Mouse (Mus musculus) ES-E14 (cell line): ENCODE measurements around the gene Grid1. TPM values are rescaled to one million over a fixed set of nuclear protein-coding genes. Genes with fewer than 3 reads are reported as not detected.

ENCODE experiments used
- DNase-seq: peaks from one replicate; pipeline ENCODE4 v3.0.0-alpha.2; 2013; ENCODE audit warnings: low read depth, low spot score
- H3K27ac ChIP-seq: 2 replicates; pipeline ENCODE4 v1.5.1; 2012; ENCODE audit warnings: low read depth, mild to moderate bottlenecking, low read length, moderate library complexity, mixed read lengths; ENCODE audit not compliant: poor library complexity, insufficient read depth, severe bottlenecking
- H3K36me3 ChIP-seq: 2 replicates; pipeline ENCODE4 v1.6.1; 2012; ENCODE audit warnings: mild to moderate bottlenecking, low read length, moderate library complexity, mixed read lengths; ENCODE audit not compliant: control insufficient read depth, poor library complexity, insufficient read depth, severe bottlenecking
- H3K4me1 ChIP-seq, 2 experiments: fragments of 150-350 bp in 1 of 2; sonication (generic) in 1 of 2; 2 replicates each; pipeline ENCODE4 v1.6.1; 2012; ENCODE audit warnings: low read length in 2 of 2, mild to moderate bottlenecking in 1 of 2, mixed read lengths in 1 of 2; ENCODE audit not compliant: control insufficient read depth in 2 of 2, insufficient read depth in 2 of 2, poor library complexity in 1 of 2
- H3K4me3 ChIP-seq, 2 experiments: fragments of 150-350 bp in 1 of 2; sonication (generic) in 1 of 2; 2 replicates each; pipeline ENCODE4 v1.5.1; 2012; ENCODE audit warnings: low read length in 2 of 2, low read depth in 1 of 2, mild to moderate bottlenecking in 1 of 2, mixed read lengths in 1 of 2; ENCODE audit not compliant: insufficient read depth in 1 of 2, poor library complexity in 1 of 2, severe bottlenecking in 1 of 2
- H3K9ac ChIP-seq: 2 replicates; pipeline ENCODE4 v1.6.1; 2012; ENCODE audit warnings: low read depth, mild to moderate bottlenecking, low read length, mixed read lengths; ENCODE audit not compliant: poor library complexity, insufficient read depth, severe bottlenecking
- H3K9me3 ChIP-seq: fragments of 150-350 bp; sonication (generic); 2 replicates; pipeline ENCODE4 v1.6.1; 2012; ENCODE audit warnings: low read depth, mild to moderate bottlenecking, low read length; ENCODE audit not compliant: control insufficient read depth, insufficient read depth
- CHD2 ChIP-seq: IDR thresholded peaks from 2 replicates; pipeline ENCODE4 v1.6.1; 2014; ENCODE audit warnings: mild to moderate bottlenecking, low read depth, low read length, inconsistent platforms
- HCFC1 ChIP-seq: IDR thresholded peaks from 2 replicates; pipeline ENCODE4 v1.6.1; 2012; ENCODE audit warnings: low read length, inconsistent platforms, borderline replicate concordance; ENCODE audit not compliant: insufficient read depth
- MAFK ChIP-seq: IDR thresholded peaks from 2 replicates; pipeline ENCODE4 v1.6.1; 2014; ENCODE audit warnings: mild to moderate bottlenecking, low read depth, low read length, inconsistent platforms; ENCODE audit not compliant: insufficient read depth
- ZC3H11A ChIP-seq: IDR thresholded peaks from 2 replicates; pipeline ENCODE4 v1.6.1; 2012; ENCODE audit warnings: low read depth, mild to moderate bottlenecking, inconsistent platforms, low read length, borderline replicate concordance
- ZNF384 ChIP-seq: IDR thresholded peaks from 2 replicates; pipeline ENCODE4 v1.6.1; 2012; ENCODE audit warnings: low read depth, low read length, inconsistent platforms
- in situ Hi-C, 2 experiments: fragments of 600-800 bp; cut with MboI; formaldehyde crosslinking; loops; one replicate each; pipeline ENCODE4 v1.15.1; 2025; ENCODE audit warnings: low sequenced_read_pairs in 2 of 2, inconsistent platforms in 1 of 2; ENCODE audit not compliant: unreplicated experiment in 2 of 2
- total RNA-seq: library from RNA; depleted of rRNA; stranded (reverse); fragments of 300-350 nt; gene quantifications from 2 replicates; pipeline ENCODE4 v1.2.3, GENCODE M21; 2012

Gene Grid1
- total RNA-seq, 1 experiment: 0.54 TPM

GRCm38 (mm10) chr14:34868513-34869260 is 48.8 kb downstream of the Grid1 start:
- Histone ChIP-seq H3K9ac (no peak overlapping the region), H3K9me3 (no peaks in the 10 kb centered on the region), H3K36me3 (no peaks in the 10 kb centered on the region), H3K27ac (no peak overlapping the region), H3K4me1 (no peaks in the 10 kb centered on the region), H3K4me3 (no peak overlapping the region)
- TF ChIP-seq HCFC1 (no peak), CHD2 (no peak), MAFK (no peak), ZC3H11A (no peak)
- DNase-seq: no peak
- in situ Hi-C loops: loop anchor here in 1 of 2 experiments (25.0 kb wide), 1 partner anchor 94 kb away; no protein-coding TSS in a partner anchor

DNA sequence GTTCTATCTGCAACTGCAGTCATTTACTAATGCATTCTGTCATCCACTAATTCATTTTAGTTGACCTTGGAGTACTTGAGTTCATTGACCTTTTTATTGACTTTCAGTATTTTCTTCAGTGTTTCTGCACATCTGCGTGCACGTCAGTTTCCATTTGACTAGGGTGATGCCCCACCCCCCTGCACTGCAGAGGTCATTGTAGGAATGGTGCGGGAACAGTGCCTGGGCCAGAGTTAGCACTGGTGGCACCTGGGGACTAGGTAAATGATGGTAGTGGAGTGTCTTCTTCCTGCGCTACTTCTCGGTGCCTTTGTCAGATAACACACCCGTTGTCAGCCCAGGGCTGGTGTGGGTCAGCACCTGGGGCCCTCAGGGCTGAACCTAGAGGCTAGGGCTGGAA is 60.1 kb downstream of the Grid1 start:
- in situ Hi-C loops: no loop called here
- no peak overlapping the region for H3K27ac ChIP-seq

DNA sequence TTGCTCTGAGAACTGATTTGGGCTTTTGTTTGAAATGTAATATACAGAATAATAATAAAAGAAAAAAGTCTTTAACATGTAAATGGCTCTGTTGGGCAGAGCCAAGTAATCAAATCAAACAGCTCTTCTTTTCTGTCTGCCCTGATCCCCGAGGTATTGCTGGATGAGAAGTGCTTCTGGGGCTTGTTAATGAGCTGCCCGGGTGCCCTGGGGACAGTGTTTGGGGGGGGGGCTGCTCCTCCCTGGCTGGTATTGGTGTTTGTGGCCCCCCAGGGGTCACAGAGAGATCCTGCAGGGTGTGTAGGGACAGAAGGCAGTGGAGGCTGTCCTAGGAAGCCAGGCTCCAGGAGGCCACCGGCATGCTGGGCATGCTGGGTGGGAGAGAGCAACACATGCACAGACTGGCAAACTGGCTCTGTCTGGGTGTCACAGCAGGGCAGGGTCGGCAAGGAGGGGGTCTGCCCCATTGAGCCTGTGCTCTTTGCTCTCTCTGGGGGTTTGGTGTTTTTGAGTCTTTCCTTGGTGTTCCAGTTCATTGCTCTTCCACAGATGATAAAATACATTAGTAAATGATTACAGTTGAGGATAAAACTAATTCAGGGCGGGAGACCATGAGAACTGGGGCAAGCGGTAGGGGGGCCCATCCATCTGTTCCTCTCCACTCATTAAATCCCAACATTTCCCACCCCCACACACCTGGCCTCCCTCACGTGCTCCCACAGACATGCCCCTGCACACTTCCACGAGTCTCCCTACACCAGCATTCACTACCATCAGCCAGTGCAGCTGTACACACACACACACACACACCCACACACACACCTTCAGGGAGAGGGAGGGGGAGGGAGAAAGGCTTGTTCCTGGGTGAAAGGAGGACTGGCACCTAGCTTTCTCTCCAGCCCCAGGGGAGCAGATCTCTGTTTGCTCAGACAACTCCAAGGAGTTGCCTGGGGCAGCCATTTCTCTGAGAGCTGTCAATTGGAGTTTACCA is 60.8 kb downstream of the Grid1 start:
- TF ChIP-seq HCFC1: no peak
- no peak for TF ChIP-seq ZNF384
- no peak for TF ChIP-seq ZC3H11A
- no peak for TF ChIP-seq CHD2
- TF ChIP-seq MAFK: no peak
- Histone ChIP-seq H3K36me3 (no peaks in the 10 kb centered on the region), H3K4me1 (peaks cover 0 to 15% of the 10 kb centered on the region in 2 experiments; a peak in 1 of 4 replicates), H3K9me3 (no peaks in the 10 kb centered on the region), H3K9ac (no peak overlapping the region), H3K27ac (no peak overlapping the region), H3K4me3 (no peak overlapping the region)
- in situ Hi-C loops: no loop called here
- no peak for DNase-seq

More for the DNA sequence above, 60.1 kb downstream of the Grid1 start:
- H3K4me1 ChIP-seq: peaks cover 0 to 15% of the 10 kb centered on the region in 2 experiments; a peak in 1 of 4 replicates
- H3K9me3 ChIP-seq: no peaks in the 10 kb centered on the region
- no peak overlapping the region for H3K4me3 ChIP-seq
- H3K9ac ChIP-seq: no peak overlapping the region
- TF ChIP-seq HCFC1 (no peak), CHD2 (no peak), MAFK (no peak), ZC3H11A (no peak), ZNF384 (no peak)
- no peaks in the 10 kb centered on the region for H3K36me3 ChIP-seq
- DNase-seq: no peak

DNA sequence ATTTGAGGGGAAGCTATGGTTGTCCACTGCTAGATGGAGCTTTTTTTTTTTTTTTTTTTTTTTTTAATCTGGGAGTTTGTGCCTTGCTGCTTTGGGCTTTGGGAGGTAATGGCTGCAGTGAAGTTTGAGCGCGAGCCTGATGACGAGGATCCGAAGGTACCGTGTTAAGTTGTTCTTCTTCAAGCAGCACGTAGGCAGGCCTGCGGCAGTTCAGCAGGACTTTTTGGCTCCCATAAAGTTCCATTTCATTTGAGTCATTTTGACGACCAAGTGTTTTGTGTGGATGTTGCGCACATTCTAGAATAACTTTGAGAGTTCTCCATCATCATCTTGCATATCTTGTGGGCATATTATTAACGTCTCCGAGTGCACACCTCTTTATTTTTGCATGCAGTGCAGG is 64.3 kb downstream of the Grid1 start:
- Histone ChIP-seq H3K9ac (no peak overlapping the region), H3K27ac (no peak overlapping the region), H3K36me3 (no peaks in the 10 kb centered on the region), H3K4me3 (no peak overlapping the region), H3K9me3 (no peaks in the 10 kb centered on the region), H3K4me1 (peaks cover 0 to 15% of the 10 kb centered on the region in 2 experiments; a peak in 1 of 4 replicates)
- in situ Hi-C loops: no loop called here
- no peak for DNase-seq
- TF ChIP-seq HCFC1 (no peak), MAFK (no peak), ZNF384 (no peak), CHD2 (no peak)
